In genomic region chr6:144570850-144571249, GRCm38 (mm10) we compare ENCODE assay signal across 13 mouse cellular contexts.
DNase-seq lines count a peak whose midpoint lies in the region; ATAC-seq and TF ChIP-seq lines count a peak whose summit lies in the region.
"Had no signal": no experiment of that assay in that cellular context is flagged by ENCODE, and none has a peak within 500 bp of the region (broad histone marks: within the 10 kb centered on the region; RNA-seq: fewer than 3 reads in every experiment).

No protein-coding gene starts in this region.

- no peaks in the 10 kb centered on the region for H3K36me3 ChIP-seq in liver, embryonic 16.5 days (ENCODE audit: control insufficient read depth, insufficient read depth)
- no peaks in the 10 kb centered on the region for H3K36me3 ChIP-seq in intestine, postnatal 0 days (ENCODE audit: control insufficient read depth, insufficient read depth)
- H3K36me3 ChIP-seq: embryonic facial prominence, embryonic 12.5 days had no signal

- no peak overlapping the region for H3K27ac ChIP-seq in liver, embryonic 16.5 days (ENCODE audit: low read length)
- H3K27ac ChIP-seq in intestine, postnatal 0 days (ENCODE audit: low read depth, low read length), result no peak overlapping the region
- H3K27ac ChIP-seq: embryonic facial prominence, embryonic 12.5 days had no signal

- no peaks in the 10 kb centered on the region for H3K9me3 ChIP-seq in liver, embryonic 16.5 days (replicated peaks; ENCODE audit: control insufficient read depth, low read length)
- H3K9me3 ChIP-seq in intestine, postnatal 0 days (ENCODE audit: control insufficient read depth), result no peaks in the 10 kb centered on the region
- H3K9me3 ChIP-seq: embryonic facial prominence, embryonic 12.5 days had no signal

- no peak overlapping the region for H3K9ac ChIP-seq in liver, embryonic 16.5 days (ENCODE audit: low read depth, low read length)
- no peak overlapping the region for H3K9ac ChIP-seq in intestine, postnatal 0 days (ENCODE audit: low read depth, low read length)
- H3K9ac ChIP-seq: embryonic facial prominence, embryonic 12.5 days had no signal

- 34% methylated on average over 17 of the region's 17 CpGs for WGBS in liver, embryonic 16.5 days (ENCODE audit: insufficient replicate concordance)
- WGBS in intestine, postnatal 0 days, result 84% methylated on average over 17 of the region's 17 CpGs

- no peaks in the 10 kb centered on the region for H3K27me3 ChIP-seq in liver, embryonic 16.5 days (ENCODE audit: control insufficient read depth, insufficient read depth, low read depth, low read length)
- no peaks in the 10 kb centered on the region for H3K27me3 ChIP-seq in intestine, postnatal 0 days (replicated peaks; ENCODE audit: control insufficient read depth, insufficient read depth, low read length)
- H3K27me3 ChIP-seq: embryonic facial prominence, embryonic 12.5 days had no signal

- no peaks in the 10 kb centered on the region for H3K4me1 ChIP-seq in liver, embryonic 16.5 days (ENCODE audit: control insufficient read depth, low read depth, low read length)
- no peaks in the 10 kb centered on the region for H3K4me1 ChIP-seq in intestine, postnatal 0 days (replicated peaks; ENCODE audit: control insufficient read depth, insufficient read depth, low read length)
- H3K4me1 ChIP-seq: embryonic facial prominence, embryonic 12.5 days had no signal

- peak; percentile 60 for ATAC-seq in liver, embryonic 16.5 days (ENCODE audit: low read depth)
- no peak for ATAC-seq in intestine, postnatal 0 days
- ATAC-seq: intestine, embryonic 16.5 days had no signal

- intact Hi-C loops in left cerebral cortex, postnatal 4 days (cut with DNase I), result no loop called here

- TF ChIP-seq CTCF in intestine, postnatal 0 days (IDR thresholded peaks at IDR 0.05; ENCODE audit: low read depth), result no peak

- no peak overlapping the region for H3K4me3 ChIP-seq in liver, embryonic 16.5 days (ENCODE audit: low read depth, low read length)
- no peak overlapping the region for H3K4me3 ChIP-seq in intestine, postnatal 0 days (ENCODE audit: low read depth, low read length)
- H3K4me3 ChIP-seq: embryonic facial prominence, embryonic 12.5 days had no signal

- DNase-seq in adrenal gland, postnatal 10 days, result peak; percentile 9
- no peak for DNase-seq in adrenal gland, postnatal 36 days
- peak; percentile 5 for DNase-seq in thymus, postnatal 25 days
- DNase-seq in thymus, adult 18-20 months, result no peak
- DNase-seq in thymus, postnatal 4 days, result peak; percentile 24
- DNase-seq in left cerebral cortex, postnatal 4 days, result no peak
- DNase-seq: cerebellum, adult 8-10 months; heart, postnatal 36 days; lung, postnatal 36 days had no signal

- no peak overlapping the region for H3K4me2 ChIP-seq in liver, embryonic 16.5 days (ENCODE audit: low read depth, low read length)
- H3K4me2 ChIP-seq in intestine, postnatal 0 days (replicated peaks; ENCODE audit: low read depth), result no peak overlapping the region
- H3K4me2 ChIP-seq: embryonic facial prominence, embryonic 12.5 days had no signal

Comparison
In these comparisons a context has a peak if more than half of its experiments do, and no peak if none do; other contexts are left out.
1. DNase-seq: peak in adrenal gland, postnatal 10 days (single experiment), thymus, postnatal 25 days (single experiment) and thymus, postnatal 4 days (single experiment); none in adrenal gland, postnatal 36 days (0 of 2), thymus, adult 18-20 months (0 of 2) and left cerebral cortex, postnatal 4 days (single experiment).